Mouse (Mus musculus) heart, embryonic 12.5 days (tissue): Measurements from ENCODE around the gene Fam184b. TPM values are rescaled to one million over a fixed set of nuclear protein-coding genes. Genes with fewer than 3 reads are reported as not detected.

Experiments
- ATAC-seq: fragments of 200-750 bp; cut with Nextera tagmentation; 2 replicates; pipeline ENCODE4 v1.8.0; 2017; ENCODE audit warnings: moderate TSS enrichment, moderate library complexity; ENCODE audit not compliant: insufficient number of reproducible peaks, low FRiP score
- H3K27ac ChIP-seq: fragments of 300-500 bp; sonication (generic); 2 replicates; pipeline ENCODE4 v1.5.1; 2016; ENCODE audit warnings: mild to moderate bottlenecking, moderate library complexity; ENCODE audit not compliant: poor library complexity, severe bottlenecking
- H3K27me3 ChIP-seq: fragments of 300-500 bp; sonication (generic); replicated peaks from 2 replicates; pipeline ENCODE4 v1.6.1; 2016; ENCODE audit warnings: mild to moderate bottlenecking, moderate library complexity
- H3K36me3 ChIP-seq: fragments of 300-500 bp; sonication (generic); 2 replicates; pipeline ENCODE4 v1.6.1; 2016; ENCODE audit warnings: mild to moderate bottlenecking, moderate library complexity
- H3K4me1 ChIP-seq: fragments of 300-500 bp; sonication (generic); replicated peaks from 2 replicates; pipeline ENCODE4 v1.6.1; 2016; ENCODE audit warnings: mild to moderate bottlenecking
- H3K4me2 ChIP-seq: fragments of 300-500 bp; sonication (generic); 2 replicates; pipeline ENCODE4 v1.6.1; 2016; ENCODE audit warnings: mild to moderate bottlenecking, moderate library complexity
- H3K4me3 ChIP-seq: fragments of 300-500 bp; sonication (generic); 2 replicates; pipeline ENCODE4 v1.5.1; 2016; ENCODE audit warnings: mild to moderate bottlenecking
- H3K9ac ChIP-seq: fragments of 300-500 bp; sonication (generic); 2 replicates; pipeline ENCODE4 v1.6.1; 2016; ENCODE audit warnings: mild to moderate bottlenecking, moderate library complexity
- H3K9me3 ChIP-seq: fragments of 300-500 bp; sonication (generic); replicated peaks from 2 replicates; pipeline ENCODE4 v1.6.1; 2016; ENCODE audit warnings: mild to moderate bottlenecking, moderate library complexity
- WGBS: fragments of 180-500 bp; shearing (Covaris S2); methylation state at CpG from one replicate; pipeline ENCODE4 v1.1.7; 2016; 5-methylcytosine and 5-hydroxymethylcytosine counted together
- polyA plus RNA-seq: library from polyadenylated mRNA; unstranded; fragments of >200 nt; fragmentation: Nextera tagmentation; extraction: Ambion mirVana; gene quantifications from 2 replicates; pipeline ENCODE4 v1.2.1, GENCODE M21; 2016

Fam184b gene
- polyA plus RNA-seq, 1 experiment from 2014 or later: 0.23 TPM

DNA sequence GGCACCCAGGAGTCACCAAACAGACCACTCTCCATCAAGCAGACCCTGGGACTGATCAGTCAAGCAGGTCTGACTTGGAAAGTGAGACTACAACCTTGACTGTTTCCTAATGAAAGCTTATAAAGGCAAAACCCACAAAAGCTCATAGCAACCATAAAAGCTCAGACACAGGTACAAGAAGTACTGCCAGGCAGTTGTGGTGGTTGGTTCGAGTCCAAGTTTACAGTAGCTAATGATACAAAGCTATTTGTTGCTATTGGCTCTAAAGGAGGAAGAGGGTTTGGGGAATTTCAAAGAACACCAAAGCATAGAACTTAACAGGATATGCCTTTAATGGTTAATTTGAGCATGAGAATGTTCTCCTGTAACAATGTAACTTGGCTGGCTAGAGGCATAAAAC, 155.8 kb downstream of the Fam184b start:
- H3K36me3 ChIP-seq: no peaks in the 10 kb centered on the region
- H3K4me2 ChIP-seq: no peak overlapping the region
- no peaks in the 10 kb centered on the region for H3K4me1 ChIP-seq
- H3K9me3 ChIP-seq: no peaks in the 10 kb centered on the region
- no peak overlapping the region for H3K27ac ChIP-seq
- ATAC-seq: no peak
- no peak overlapping the region for H3K4me3 ChIP-seq
- WGBS: 79% methylated on average over 1 of the region's 1 CpGs
- no peak overlapping the region for H3K9ac ChIP-seq
- peaks cover 21% of the 10 kb centered on the region for H3K27me3 ChIP-seq

- WGBS: 44% methylated on average over 3 of the region's 3 CpGs
- no peak overlapping the region for H3K4me2 ChIP-seq
- H3K4me3 ChIP-seq: no peak overlapping the region
- H3K9me3 ChIP-seq: no peaks in the 10 kb centered on the region
- H3K27me3 ChIP-seq: peaks cover 23% of the 10 kb centered on the region
- no peak for ATAC-seq
- no peak overlapping the region for H3K9ac ChIP-seq
- no peaks in the 10 kb centered on the region for H3K4me1 ChIP-seq
- no peaks in the 10 kb centered on the region for H3K36me3 ChIP-seq
- no peak overlapping the region for H3K27ac ChIP-seq
These were observed 156.8 kb downstream of the Fam184b start for GRCm38 (mm10) chr5:45482607-45483006.

DNA sequence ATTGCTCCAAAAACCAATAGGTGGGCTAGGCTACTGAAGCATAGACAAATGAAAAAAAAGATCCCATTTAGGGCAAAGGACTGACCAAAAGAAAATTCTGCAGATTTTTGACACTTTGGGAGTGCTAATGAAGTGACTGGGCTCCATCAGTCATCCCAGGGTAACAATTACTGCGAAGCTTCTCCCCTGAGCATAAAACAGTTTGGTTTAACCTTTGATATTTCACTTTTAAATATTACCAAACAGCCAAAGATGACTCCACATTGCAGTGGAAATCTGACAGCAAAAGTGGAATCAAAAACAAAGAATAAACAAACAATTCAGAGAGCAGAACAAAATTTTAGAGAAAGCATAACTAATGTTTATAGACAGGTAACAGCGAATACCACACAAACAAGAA, 158.3 kb downstream of the Fam184b start:
- Histone ChIP-seq H3K9me3 (no peaks in the 10 kb centered on the region), H3K4me1 (no peaks in the 10 kb centered on the region), H3K4me2 (no peak overlapping the region), H3K9ac (no peak overlapping the region), H3K27ac (no peak overlapping the region), H3K36me3 (no peaks in the 10 kb centered on the region), H3K4me3 (no peak overlapping the region), H3K27me3 (peaks cover 21% of the 10 kb centered on the region)
- WGBS: 82% methylated on average over 2 of the region's 2 CpGs
- no peak for ATAC-seq

- Histone ChIP-seq H3K27me3 (peaks cover 25% of the 10 kb centered on the region), H3K4me3 (no peak overlapping the region), H3K9ac (no peak overlapping the region), H3K27ac (no peak overlapping the region), H3K9me3 (no peaks in the 10 kb centered on the region), H3K36me3 (no peaks in the 10 kb centered on the region), H3K4me1 (no peaks in the 10 kb centered on the region), H3K4me2 (no peak overlapping the region)
- WGBS: 80% methylated on average over 1 of the region's 1 CpGs
- no peak for ATAC-seq
These were observed 159.3 kb downstream of the Fam184b start for GRCm38 (mm10) chr5:45480066-45480465.

Other genes with a start within 250 kb of the Fam184b start
- gene Qdpr, start 189.4 kb downstream of the Fam184b start, polyA plus RNA-seq: 83.9 and 89.1 TPM in 2 replicates
- not detected in 2 replicates for gene Clrn2, start 185.9 kb downstream of the Fam184b start, polyA plus RNA-seq
- 72.5 and 73.7 TPM in 2 replicates for gene Lap3, start 146.2 kb downstream of the Fam184b start, polyA plus RNA-seq
- 183 TPM in 2 replicates for gene Med28, start 119.4 kb downstream of the Fam184b start, polyA plus RNA-seq
- gene Ncapg, start 30.3 kb upstream of the Fam184b start, polyA plus RNA-seq: 37.9 and 39.6 TPM in 2 replicates
- gene Lcorl, start 218.0 kb upstream of the Fam184b start, polyA plus RNA-seq: 23.7 and 25.1 TPM in 2 replicates